12 mouse cellular contexts compared by ENCODE assay signal in genomic region chr1:189310145-189310544, GRCm38 (mm10).
DNase-seq lines count a peak whose midpoint lies in the region; ATAC-seq lines count a peak whose summit lies in the region.
"Had no signal": no experiment of that assay in that cellular context is flagged by ENCODE, and none has a peak within 500 bp of the region (broad histone marks: within the 10 kb centered on the region; RNA-seq: fewer than 3 reads in every experiment).

No protein-coding gene starts in this region.

- 0 out of 2 replicates have a peak overlapping the region, but pooled peaks have one; percentile 26 for H3K27ac ChIP-seq in midbrain, embryonic 14.5 days (replicated peaks; ENCODE audit: low read depth, low read length)
- no peak overlapping the region for H3K27ac ChIP-seq in midbrain, embryonic 13.5 days
- no peak overlapping the region for H3K27ac ChIP-seq in limb, embryonic 10.5 days

- no peak overlapping the region for H3K4me2 ChIP-seq in midbrain, embryonic 14.5 days (ENCODE audit: low read length)
- H3K4me2 ChIP-seq in midbrain, embryonic 13.5 days (replicated peaks), result no peak overlapping the region
- H3K4me2 ChIP-seq: heart, embryonic 12.5 days had no signal

- H3K9ac ChIP-seq in midbrain, embryonic 14.5 days (replicated peaks; ENCODE audit: low read length), result no peak overlapping the region
- H3K9ac ChIP-seq in midbrain, embryonic 13.5 days (replicated peaks), result no peak overlapping the region
- H3K9ac ChIP-seq: heart, embryonic 12.5 days had no signal

- H3K9me3 ChIP-seq in midbrain, embryonic 14.5 days (ENCODE audit: control insufficient read depth, low read length), result no peaks in the 10 kb centered on the region
- H3K9me3 ChIP-seq in midbrain, embryonic 13.5 days, result no peaks in the 10 kb centered on the region
- H3K9me3 ChIP-seq in limb, embryonic 10.5 days (replicated peaks), result no peaks in the 10 kb centered on the region
- H3K9me3 ChIP-seq: heart, embryonic 12.5 days had no signal

- DNase-seq in cerebellum, postnatal 10 days, result peak; percentile 27 to 35
- DNase-seq in cerebellum, adult 11-12 months, result no peak
- DNase-seq in midbrain, embryonic 14.5 days, result peak; percentile 34
- peak; percentile 18 for DNase-seq in adipocyte (ENCODE audit: low spot score)
- DNase-seq in lung, postnatal 14 days, result peak; percentile 43
- no peak for DNase-seq in limb, embryonic 10.5 days (ENCODE audit: low spot score)
- DNase-seq: embryo, embryonic 11 days; layer of hippocampus, adult 9-11 months; thymus, adult 2 months had no signal

- peaks cover 4% of the 10 kb centered on the region for H3K4me1 ChIP-seq in midbrain, embryonic 14.5 days (ENCODE audit: control insufficient read depth, insufficient read depth, low read length)
- peaks cover 8% of the 10 kb centered on the region; the same call in 1 of the 2 replicates for H3K4me1 ChIP-seq in midbrain, embryonic 13.5 days (replicated peaks)
- peaks cover 1% of the 10 kb centered on the region for H3K4me1 ChIP-seq in limb, embryonic 10.5 days

- H3K27me3 ChIP-seq in midbrain, embryonic 14.5 days (ENCODE audit: control insufficient read depth, insufficient read depth, low read length), result no peaks in the 10 kb centered on the region
- H3K27me3 ChIP-seq in midbrain, embryonic 13.5 days, result no peaks in the 10 kb centered on the region
- H3K27me3 ChIP-seq in limb, embryonic 10.5 days (ENCODE audit: low read depth, poor library complexity, severe bottlenecking), result no peaks in the 10 kb centered on the region
- H3K27me3 ChIP-seq: heart, embryonic 12.5 days had no signal

- no peak overlapping the region for H3K4me3 ChIP-seq in midbrain, embryonic 14.5 days (replicated peaks; ENCODE audit: low read depth, low read length)
- no peak overlapping the region for H3K4me3 ChIP-seq in midbrain, embryonic 13.5 days (replicated peaks)
- H3K4me3 ChIP-seq in limb, embryonic 10.5 days, result no peak overlapping the region
- H3K4me3 ChIP-seq: heart, embryonic 12.5 days had no signal

- no peak for ATAC-seq in midbrain, embryonic 14.5 days (ENCODE audit: low FRiP score, low TSS enrichment)
- ATAC-seq in midbrain, embryonic 13.5 days, result no peak
- no peak for ATAC-seq in megakaryocyte, adult 5-6 weeks (ENCODE audit: poor library complexity, severe bottlenecking)

- no peaks in the 10 kb centered on the region for H3K36me3 ChIP-seq in midbrain, embryonic 14.5 days (ENCODE audit: control insufficient read depth, insufficient read depth, low read length)
- no peaks in the 10 kb centered on the region for H3K36me3 ChIP-seq in midbrain, embryonic 13.5 days
- H3K36me3 ChIP-seq in limb, embryonic 10.5 days, result no peaks in the 10 kb centered on the region
- H3K36me3 ChIP-seq: heart, embryonic 12.5 days had no signal

- WGBS in midbrain, embryonic 14.5 days, result 81% methylated on average over 2 of the region's 2 CpGs
- 81% methylated on average over 2 of the region's 2 CpGs for WGBS in midbrain, embryonic 13.5 days
- 91% methylated on average over 2 of the region's 2 CpGs for WGBS in limb, embryonic 10.5 days

Comparison
In these comparisons a context has a peak if more than half of its experiments do, and no peak if none do; other contexts are left out.
1. DNase-seq: peak in cerebellum, postnatal 10 days (2 of 2), midbrain, embryonic 14.5 days (single experiment), adipocyte (single experiment) and lung, postnatal 14 days (single experiment); none in cerebellum, adult 11-12 months (single experiment) and limb, embryonic 10.5 days (single experiment).